Mouse (Mus musculus): ENCODE results near the gene Slc25a39.

GRCm38 (mm10) chr11:102365699-102366098 is 42.0 kb downstream of the Slc25a39 start:
- TF ChIP-seq POLR2A (IDR thresholded peaks at IDR 0.05; ENCODE audit: low read depth, low read length) (no peak), CTCF (IDR thresholded peaks at IDR 0.05; ENCODE audit: extremely low read depth, insufficient read length, insufficient replicate concordance, low read depth, low read length) (no peak)
